Mouse (Mus musculus): ENCODE data around the gene Rundc3a.

The Rundc3a gene

DNA sequence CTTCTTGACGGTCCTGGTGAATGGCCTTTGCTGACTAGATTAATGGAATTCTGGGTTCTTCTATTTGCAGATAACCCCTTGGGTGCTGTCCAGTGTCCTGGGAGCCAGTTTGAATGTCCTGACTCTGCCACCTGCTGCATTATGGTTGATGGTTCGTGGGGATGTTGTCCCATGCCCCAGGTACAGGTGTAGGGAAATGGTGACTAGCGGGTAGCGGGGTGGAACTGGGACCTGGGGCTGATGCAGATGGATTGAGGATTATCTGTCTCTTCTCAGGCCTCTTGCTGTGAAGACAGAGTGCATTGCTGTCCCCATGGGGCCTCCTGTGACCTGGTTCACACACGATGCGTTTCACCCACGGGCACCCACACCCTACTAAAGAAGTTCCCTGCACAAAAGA, 40.7 kb downstream of the Rundc3a start:
- DNase-seq (ENCODE audit: inconsistent ontology term) = no peak

DNA sequence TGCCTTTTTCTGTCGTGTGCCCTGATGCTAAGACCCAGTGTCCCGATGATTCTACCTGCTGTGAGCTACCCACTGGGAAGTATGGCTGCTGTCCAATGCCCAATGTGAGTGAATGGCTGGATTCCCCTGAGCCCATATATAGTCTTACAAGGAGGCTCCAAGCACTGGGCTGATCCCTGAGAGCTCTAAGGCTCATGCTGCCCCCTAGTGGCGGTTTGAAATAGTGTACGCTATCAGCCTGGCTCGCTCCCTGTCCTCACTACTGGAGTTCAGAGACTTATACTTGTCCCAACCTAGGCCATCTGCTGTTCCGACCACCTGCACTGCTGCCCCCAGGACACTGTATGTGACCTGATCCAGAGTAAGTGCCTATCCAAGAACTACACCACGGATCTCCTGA, 41.2 kb downstream of the Rundc3a start:
- DNase-seq (ENCODE audit: inconsistent ontology term) = peak; percentile 73

DNA sequence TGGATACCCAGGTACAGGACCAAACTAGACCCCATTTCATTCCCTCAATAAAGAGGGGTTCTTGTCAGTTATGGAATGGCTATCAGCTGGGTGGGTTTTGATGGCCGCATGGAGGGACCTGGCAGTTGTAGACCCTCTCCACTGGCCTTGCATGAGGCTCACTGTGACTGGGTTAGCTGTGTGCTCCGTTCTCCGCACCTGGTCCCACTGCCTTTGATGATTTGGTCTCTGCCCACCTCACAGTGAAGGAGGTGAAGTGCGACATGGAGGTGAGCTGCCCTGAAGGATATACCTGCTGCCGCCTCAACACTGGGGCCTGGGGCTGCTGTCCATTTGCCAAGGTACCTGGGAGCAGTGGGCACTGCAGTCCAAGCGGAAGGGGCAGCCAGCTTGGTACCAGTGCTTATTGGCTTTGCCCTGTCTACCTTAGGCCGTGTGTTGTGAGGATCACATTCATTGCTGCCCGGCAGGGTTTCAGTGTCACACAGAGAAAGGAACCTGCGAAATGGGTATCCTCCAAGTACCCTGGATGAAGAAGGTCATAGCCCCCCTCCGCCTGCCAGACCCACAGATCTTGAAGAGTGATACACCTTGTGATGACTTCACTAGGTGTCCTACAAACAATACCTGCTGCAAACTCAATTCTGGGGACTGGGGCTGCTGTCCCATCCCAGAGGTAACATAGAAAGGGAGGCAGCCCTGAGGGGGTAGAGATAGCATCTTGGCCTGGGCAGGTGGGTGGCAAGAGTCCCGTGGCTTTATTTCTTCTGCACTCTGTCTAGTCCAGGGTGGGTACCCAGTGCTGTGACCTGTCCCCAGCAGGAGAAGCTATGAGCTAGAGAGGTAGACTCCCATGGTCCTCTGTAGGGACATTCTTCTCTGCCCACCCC, 41.9 kb downstream of the Rundc3a start:
- DNase-seq (ENCODE audit: inconsistent ontology term) = no peak

DNA sequence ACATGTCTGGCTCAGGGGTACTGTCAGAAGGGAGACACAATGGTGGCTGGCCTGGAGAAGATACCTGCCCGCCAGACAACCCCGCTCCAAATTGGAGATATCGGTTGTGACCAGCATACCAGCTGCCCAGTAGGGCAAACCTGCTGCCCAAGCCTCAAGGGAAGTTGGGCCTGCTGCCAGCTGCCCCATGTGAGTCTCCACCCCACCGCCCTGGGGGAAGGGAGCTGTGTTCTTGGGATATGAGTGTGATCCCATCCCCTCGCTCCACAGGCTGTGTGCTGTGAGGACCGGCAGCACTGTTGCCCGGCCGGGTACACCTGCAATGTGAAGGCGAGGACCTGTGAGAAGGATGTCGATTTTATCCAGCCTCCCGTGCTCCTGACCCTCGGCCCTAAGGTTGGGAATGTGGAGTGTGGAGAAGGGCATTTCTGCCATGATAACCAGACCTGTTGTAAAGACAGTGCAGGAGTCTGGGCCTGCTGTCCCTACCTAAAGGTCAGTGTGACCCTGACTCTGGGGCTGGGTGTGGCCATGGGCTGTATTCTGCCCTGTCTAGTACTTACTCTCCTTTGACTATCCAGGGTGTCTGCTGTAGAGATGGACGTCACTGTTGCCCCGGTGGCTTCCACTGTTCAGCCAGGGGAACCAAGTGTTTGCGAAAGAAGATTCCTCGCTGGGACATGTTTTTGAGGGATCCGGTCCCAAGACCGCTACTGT, 42.7 kb downstream of the Rundc3a start:
- DNase-seq (ENCODE audit: inconsistent ontology term) = no peak

DNA sequence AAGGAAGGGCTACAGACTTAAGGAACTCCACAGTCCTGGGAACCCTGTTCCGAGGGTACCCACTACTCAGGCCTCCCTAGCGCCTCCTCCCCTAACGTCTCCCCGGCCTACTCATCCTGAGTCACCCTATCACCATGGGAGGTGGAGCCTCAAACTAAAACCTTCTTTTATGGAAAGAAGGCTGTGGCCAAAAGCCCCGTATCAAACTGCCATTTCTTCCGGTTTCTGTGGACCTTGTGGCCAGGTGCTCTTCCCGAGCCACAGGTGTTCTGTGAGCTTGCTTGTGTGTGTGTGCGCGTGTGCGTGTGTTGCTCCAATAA, 43.2 kb downstream of the Rundc3a start:
- DNase-seq (ENCODE audit: inconsistent ontology term) = no peak

DNA sequence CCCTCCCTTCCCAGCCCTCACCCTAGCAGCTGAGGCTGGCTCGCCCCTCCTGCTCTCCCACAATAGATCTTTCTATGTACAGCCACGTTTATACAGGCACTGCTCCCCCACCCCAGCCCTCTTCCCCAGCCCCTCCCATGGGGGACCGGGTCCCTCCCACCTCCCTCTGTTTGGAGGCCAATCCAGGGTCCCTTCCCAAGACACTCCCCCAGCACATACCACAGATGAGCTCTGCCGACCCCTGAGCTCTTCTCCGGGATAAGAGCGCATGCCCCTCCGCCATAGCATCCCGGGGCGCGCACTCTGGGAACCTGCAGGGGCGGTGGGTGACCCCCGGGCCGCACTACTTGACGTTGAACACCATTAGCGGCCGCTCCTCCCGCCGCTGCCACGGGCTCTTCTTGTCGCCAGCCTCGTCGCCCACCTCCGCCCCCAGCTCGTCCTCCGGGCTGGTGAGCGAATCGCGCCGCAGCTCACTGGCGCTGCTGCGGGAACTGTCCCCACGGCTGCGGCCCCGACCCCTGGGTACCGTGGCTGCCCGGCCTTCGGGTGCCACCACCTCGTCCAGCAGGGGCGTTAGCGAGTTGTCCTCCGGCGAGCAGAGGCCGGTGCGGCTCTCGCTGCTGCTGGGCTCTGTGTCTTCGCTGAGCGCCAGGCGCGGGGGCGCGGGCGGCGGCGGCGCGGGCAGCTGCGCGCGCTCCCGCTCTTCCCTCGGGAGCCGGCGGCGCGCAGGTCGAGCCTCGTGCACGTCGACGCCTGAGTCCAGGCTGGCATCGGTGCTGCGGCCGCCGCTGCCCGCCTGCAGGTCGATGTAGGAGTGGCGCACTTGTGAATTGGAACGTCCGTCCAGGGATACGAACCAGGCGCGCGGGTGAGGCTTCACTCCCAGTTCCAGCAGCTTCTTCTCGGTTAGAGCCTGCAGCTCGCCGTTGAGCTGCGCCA, 44.2 kb downstream of the Rundc3a start:
- peak; percentile 85 for DNase-seq (ENCODE audit: inconsistent ontology term)

DNA sequence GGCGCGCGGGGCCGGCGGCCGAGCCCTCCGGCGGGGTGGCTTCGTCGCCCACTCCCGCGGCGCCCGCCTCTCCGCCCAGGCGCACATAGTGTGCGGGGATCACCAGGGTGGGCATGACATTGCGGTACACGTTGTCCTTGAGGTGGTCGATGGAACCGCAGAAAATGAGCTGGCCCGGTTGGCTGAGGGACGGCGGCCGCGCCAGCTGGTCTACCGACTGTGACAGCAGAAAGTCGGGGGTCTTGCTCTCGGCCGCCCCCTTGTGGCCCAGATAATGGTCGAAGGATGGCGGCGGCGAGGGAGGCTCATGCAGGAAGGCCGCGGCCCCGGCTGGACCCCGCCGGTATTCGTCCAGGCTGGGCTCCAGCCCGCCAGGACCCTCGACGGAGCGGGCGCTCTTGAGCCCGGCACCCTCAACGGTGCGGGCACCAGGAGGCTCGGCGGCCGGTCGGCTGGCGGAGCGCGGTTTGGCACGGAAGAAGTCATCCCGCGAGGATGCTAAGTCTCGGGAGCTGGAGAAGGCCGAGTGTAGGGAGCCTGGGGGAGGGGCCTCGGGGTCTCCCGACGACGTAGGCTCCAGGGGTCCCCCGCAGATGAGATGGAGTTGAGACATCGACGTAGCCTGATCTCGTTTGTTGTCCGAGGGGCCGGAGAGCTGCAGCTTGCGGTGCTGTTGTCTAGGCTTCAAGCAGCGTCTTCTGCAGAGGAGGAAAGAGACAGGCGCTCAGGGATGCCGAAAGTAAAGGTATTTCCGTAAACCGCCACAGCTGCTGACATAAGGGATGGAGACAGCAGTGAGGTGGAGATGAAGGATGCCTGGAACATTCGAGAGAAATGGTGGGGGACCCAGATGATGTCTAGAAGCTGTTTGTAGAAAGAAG, 45.2 kb downstream of the Rundc3a start:
- peak; percentile 80 for DNase-seq (ENCODE audit: inconsistent ontology term)

DNA sequence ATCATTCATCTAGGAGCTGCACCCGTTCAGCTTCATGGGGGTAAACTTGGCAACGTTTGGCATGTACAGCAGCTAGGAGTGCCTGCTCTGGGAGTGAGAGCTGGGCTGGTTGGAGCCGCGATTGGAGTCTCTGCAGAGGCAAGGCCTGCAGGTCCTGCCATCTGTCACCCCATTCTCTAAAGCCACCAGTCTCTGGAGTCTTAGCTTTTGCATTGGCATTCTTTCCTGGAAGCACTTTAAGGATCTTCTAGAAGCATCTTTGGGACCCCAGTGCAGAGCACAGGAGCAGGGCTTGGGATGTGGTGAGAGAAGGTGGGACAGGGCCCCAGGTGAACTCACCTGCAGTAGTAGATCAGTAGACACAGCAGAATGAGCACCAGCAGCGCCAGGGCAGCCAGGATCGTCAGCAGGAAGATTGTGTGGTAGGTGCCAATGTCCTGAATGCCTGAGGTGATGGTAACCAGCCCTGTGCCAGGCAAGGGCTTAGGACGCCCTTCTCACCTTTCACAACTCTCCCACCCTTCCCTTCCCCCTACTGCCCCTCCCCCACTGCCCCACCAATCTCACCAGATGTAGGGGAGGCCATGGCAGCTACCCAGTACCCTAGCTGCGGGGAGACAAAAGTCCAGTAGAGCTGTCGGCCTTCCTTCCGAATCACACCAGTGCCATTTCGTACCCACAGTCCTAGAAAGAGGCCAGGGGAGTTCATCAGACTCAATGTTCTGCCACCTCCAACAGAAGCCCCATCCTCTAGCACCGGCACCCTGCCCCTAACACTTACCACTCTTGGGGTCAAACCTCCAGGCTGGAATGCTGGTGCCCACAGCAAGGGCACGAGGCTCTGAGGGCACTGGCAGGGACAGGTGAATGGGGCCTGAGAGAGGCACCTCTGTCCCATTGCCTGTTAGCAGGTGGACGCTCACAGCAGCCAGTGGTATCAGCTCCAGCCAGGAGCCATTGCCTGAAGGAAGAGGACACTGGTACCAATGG, 46.2 kb downstream of the Rundc3a start:
- no peak for DNase-seq (ENCODE audit: inconsistent ontology term)

DNA sequence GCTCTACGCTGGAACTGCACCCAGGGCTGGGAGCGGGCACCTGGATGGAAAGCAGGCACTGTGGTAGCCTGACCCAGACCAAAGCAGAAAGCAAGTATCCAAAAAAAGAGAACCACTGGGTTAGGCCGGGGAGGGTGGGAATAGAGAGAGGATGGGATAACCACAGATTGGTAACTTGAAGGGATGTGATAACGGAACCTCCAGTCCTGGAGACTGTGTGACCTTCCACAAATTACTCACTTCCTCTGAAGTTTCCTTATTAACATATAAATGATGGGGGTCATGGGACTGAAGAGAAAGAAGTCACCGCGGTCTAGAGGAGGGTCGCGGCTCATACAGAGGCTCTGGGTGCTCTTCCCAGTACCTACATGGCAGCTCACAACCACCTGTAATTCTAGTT, 47.1 kb downstream of the Rundc3a start:
- DNase-seq (ENCODE audit: inconsistent ontology term) = no peak

DNA sequence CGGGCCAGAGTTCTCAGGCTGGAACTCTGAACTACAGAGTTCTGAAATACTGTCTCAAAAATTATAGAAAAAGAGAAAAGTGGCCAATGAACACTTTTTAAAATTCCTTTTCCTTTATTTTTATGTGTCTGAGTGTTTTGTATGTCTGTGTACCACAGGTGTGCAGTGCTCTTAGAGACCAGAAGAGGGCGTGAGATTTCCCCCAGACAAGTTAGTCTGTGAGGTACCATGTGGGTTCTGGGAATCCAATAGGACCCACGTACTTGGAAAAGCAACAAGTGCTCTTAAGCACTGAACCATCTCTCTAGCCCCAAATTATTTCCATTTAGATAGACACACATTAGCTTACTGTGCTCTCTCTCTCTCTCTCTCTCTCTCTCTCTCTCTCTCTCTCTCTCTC, 48.2 kb downstream of the Rundc3a start:
- no peak for DNase-seq (ENCODE audit: inconsistent ontology term)

DNA sequence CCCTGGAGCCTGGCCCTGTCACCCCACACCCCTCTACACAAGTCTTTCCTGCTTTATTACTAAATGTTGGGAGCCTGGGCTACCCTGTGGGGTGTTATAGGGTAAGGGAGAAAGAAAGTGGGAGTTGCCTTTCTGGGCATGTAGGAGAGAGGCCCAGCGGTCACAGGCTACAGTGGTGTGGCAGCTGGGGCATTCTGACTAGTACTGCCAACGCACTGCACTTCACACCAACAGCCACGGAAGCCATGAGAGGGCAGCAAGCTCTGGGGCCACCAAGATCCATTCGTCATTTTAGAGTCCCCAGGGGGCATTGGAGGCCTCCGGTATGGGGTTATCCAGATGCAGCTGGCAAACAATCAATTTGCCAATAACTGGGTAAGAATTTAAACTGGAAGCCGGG, 48.9 kb downstream of the Rundc3a start:
- no peak for DNase-seq (ENCODE audit: inconsistent ontology term)

DNA sequence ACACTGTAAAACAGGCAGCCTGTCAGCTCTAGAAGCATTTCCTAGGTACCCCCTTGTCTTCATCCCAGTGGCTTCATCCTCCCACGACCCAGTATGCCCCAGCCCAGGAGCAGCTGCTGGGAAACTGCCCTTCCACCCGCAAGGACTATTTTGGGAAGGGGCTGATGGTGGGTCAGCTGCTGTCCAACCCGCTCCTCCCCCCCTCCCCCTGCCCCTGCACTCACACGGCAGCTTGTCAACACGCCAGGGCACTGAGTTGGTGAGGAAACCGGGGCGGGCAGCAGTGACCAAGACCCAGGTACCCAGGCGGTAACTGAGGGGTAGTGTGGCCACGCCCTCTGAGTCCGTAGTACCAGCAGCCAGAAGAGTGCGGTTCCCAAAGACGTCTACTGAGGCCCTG, 50.5 kb downstream of the Rundc3a start:
- no peak for DNase-seq (ENCODE audit: inconsistent ontology term)

DNA sequence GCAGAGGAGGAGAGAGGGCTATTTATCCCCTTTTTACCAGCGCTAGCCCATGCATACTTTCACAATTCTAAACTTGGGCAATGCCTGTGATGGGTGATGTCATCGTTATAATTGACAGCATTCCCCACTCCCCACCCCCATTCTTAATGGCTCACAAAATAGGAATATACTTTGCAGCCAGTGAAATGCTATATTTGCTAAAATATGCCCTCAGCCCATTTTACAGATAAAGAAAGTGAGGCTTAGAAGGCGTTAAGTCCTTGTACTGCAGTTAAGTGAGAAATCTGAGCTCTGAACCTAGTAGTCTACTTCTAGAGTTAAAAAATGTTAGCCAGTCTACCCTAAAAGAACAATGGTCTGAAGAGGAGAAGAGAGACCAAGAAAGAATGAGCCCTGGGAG, 51.1 kb downstream of the Rundc3a start:
- DNase-seq (ENCODE audit: inconsistent ontology term) = no peak

DNA sequence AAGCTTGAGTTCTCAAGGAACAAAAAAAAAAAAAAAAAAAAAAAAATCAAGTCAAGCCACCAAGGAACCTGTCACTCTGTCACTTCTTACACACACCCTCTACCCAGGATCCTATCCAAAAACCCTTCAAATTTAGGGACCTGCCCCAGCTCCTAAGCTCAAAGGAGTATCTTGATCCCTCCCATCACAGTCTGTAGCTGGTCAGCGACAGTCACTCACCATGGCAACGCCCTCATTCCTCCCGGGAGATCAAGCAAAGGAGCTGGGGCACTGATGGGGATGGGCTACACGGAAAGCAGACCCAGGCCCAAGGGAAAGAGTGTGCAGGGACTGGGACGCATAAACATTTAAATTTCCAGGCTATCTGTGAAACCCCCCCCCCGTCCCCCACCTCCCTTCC, 51.6 kb downstream of the Rundc3a start:
- no peak for DNase-seq (ENCODE audit: inconsistent ontology term)

DNA sequence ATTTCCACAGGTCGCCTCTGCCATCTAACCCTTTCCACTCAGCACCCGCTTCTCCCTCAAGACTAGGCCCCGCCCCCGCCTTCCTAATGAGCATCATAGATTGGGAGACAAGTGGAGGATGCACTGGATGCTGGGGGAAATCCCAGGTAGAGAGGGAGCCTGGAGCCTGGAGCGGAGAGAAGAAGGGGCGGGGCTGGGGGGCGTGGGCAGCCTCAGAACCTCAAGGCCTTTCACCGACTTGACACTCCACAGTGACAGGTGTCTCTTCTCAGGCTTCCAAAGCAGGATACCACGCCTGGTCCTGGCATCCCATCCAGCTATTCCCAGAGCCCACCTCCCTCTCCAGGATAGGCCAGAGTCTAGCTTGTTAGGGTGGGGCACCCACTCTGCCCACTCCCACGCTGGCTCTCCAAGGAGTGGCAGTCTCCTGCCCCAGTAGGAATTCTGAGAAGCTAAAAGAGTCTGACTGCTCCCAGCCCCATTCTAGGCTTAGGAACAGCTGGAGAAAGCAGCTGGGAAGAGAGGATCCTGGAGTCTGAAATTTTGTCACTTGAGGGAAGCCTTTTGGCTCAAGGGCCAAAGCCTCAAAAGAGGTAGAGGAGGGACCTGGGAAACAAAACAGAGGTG, 52.2 kb downstream of the Rundc3a start:
- peak; percentile 55 for DNase-seq (ENCODE audit: inconsistent ontology term)

DNA sequence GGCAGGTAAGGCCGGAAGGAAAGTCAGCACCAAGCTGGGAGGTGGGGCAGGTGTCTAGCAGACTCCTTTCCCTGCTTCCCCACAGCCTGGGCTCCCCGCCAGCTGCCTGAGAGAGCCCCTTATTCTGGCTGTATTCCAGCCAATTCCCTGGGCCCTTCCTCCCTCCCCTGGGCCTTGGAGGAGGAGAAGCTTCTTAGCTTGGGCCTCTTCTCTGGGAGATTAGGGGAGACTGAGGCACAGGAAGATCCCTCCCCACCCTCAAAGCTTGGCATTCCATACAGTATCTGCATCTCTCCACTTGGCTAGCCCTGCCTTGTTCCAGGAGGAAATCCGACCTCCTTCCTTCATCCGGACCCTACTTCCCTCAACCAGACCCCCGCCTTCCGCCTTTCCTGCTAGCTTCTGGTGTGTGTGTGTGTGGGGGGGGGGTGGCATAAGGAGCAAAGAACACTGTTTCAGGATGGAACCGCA, 52.7 kb downstream of the Rundc3a start:
- DNase-seq (ENCODE audit: inconsistent ontology term) = peak; percentile 60

DNA sequence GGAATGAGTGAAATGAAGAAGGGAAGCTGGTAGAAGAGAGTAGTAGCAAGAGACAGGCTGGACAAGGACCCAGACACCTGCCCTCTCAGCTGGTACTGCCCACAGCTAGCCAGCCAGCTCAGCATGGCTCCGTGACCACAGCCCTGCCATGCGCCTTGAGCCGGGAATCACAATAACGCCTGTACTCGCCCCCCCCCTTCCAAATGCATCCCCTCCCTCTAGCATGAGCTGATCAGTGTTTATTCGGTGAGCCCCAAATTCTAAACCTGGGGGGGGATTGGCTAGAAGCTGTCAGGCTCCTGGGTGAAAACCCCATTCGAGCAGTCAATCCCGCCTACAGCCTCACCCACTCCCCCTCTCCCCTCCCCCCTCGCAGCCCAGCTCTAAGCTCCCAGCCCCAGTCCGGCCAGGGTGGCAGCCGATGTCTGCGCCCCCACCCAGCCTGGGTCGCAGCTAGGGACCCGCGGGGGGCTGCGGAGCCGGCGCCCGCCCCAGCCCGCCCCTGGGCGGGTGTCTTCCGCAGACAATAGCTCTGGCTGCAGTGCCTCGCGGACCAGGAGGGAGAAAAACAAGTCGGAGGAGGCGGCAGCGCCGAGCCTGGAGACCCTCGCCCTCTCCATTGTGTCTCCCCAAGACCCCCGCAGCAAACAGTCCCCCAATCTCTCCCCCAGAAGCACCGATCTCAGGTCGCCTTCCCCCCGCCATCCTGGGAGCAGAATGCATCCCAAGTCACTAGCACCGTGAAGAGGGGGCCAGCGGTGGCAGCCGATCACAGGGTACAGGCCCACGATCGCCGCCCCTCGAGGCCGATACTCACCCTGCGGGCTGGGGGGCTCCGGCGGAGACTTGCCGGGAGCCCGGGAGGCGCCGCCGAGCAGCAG, 53.6 kb downstream of the Rundc3a start:
- peak; percentile 55 for DNase-seq (ENCODE audit: inconsistent ontology term)

DNA sequence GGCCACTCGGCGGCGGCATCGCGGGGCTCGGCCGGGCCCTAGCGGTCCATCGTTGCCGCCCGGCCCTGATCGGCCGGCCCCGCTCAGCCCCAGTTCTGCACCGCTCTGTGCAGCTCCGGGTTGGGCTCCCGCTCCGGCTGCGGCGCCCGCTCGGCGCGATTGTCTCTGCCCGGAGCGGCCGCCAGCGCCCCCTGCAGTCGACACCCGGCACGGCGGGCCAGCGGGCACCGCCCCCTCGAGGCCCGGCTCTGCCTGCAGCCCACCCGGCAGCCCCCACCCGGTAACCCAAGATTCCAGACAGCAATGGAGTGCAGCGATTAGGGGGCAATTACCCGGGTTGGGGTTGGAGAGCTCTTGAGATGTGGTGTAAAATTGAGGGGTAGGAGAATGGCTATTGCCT, 54.3 kb downstream of the Rundc3a start, which contains the start of gene Fam171a2:
Gene Fam171a2 (minus strand): TSS at position 186 of the 400 bp plus-strand sequence.
- DNase-seq (ENCODE audit: inconsistent ontology term) = peak; percentile 80

Data from Muller cell, postnatal 12 days (primary cell).